Comparison of ENCODE assay signal across 11 mouse cellular contexts in the genomic region with DNA sequence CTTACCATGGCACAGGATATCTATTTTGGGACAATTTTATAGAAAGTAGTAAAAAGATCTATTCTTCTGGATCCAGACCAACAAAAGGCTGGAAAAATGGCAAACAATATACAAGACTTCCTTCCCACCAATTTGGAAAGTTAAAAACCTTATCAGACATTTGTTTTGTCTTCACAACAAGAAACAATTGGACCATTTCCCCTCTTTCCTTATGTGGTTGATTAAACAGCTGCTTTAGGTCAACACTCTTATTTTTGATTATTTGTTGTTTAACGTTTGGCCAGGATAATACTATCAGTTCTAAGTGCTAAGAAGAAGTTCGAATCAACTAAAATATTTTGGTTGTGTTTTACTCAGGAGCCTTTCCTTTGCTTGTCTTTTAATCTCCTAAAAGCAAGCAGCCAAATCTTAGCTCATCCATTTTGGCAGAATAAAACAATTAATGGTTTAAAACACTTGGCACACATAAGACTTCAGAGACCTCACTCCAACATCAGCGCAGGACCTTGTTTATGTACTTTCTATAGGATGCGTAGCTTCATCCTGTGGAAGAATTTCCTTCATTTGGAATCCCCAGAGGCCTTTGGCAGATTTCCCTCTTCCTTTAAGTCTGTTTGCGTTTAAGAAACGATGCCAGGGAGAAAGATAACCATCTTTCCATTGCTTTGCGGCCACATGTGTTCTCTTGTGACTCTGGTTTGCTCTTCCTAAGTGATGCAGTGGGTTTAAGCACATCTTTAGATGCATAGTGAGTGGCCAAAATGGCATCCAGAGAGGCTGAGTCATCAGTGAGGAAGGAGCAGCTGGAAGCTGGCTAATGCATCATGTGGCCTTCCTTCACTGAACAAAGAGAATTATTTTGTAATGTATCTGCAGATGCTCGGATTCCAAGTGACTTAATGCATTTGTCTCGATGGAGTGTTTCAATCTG.
A peak's percentile ranks its signal among the peaks of the same experiment; 100 is the strongest.
DNase-seq lines count a peak whose midpoint lies in the region; ATAC-seq and TF ChIP-seq lines count a peak whose summit lies in the region.
"Had no signal": no experiment of that assay in that cellular context is flagged by ENCODE, and none has a peak within 500 bp of the region (broad histone marks: within the 10 kb centered on the region; RNA-seq: fewer than 3 reads in every experiment).

No protein-coding gene starts in this region.

- no peak for TF ChIP-seq CTCF in lung, adult 2 months (IDR thresholded peaks at IDR 0.05; ENCODE audit: insufficient read depth, low read length)

- H3K4me2 ChIP-seq in neural tube, embryonic 13.5 days, result no peak overlapping the region
- H3K4me2 ChIP-seq: midbrain, embryonic 11.5 days had no signal

- intact Hi-C loops in left cerebral cortex, postnatal 10 days (cut with DNase I), result loop anchor here (10.0 kb wide), 1 partner anchor 261 kb away; a partner anchor contains a TSS

- H3K9me3 ChIP-seq in neural tube, embryonic 13.5 days, result no peaks in the 10 kb centered on the region
- H3K9me3 ChIP-seq: forebrain, embryonic 10.5 days had no signal

- no peaks in the 10 kb centered on the region for H3K27me3 ChIP-seq in neural tube, embryonic 13.5 days

- peaks cover 18% of the 10 kb centered on the region for H3K4me1 ChIP-seq in lung, adult 2 months (ENCODE audit: control insufficient read depth, insufficient read depth, low read length)
- no peaks in the 10 kb centered on the region for H3K4me1 ChIP-seq in neural tube, embryonic 13.5 days (replicated peaks)
- H3K4me1 ChIP-seq: forebrain, embryonic 10.5 days had no signal

- WGBS in lung, adult 2 months, result 30% methylated on average over 9 of the region's 9 CpGs
- 69% methylated on average over 9 of the region's 9 CpGs for WGBS in neural tube, embryonic 13.5 days

- no peak for ATAC-seq in neural tube, embryonic 13.5 days (ENCODE audit: low read depth)

- H3K27ac ChIP-seq in neural tube, embryonic 13.5 days (replicated peaks), result peak overlapping the region; percentile 50; the same call in 1 of the 2 replicates
- H3K27ac ChIP-seq: forebrain, embryonic 10.5 days had no signal

- H3K36me3 ChIP-seq in neural tube, embryonic 13.5 days, result no peaks in the 10 kb centered on the region
- H3K36me3 ChIP-seq: forebrain, embryonic 10.5 days had no signal

- peak; percentile 13 for DNase-seq in adrenal gland, postnatal 14 days
- DNase-seq in adrenal gland, postnatal 4 days (ENCODE audit: low spot score in 2 of 2), result no peak
- DNase-seq in lung, adult 18-20 months, result peak; percentile 15 to 22
- no peak for DNase-seq in lung, adult 2 months
- DNase-seq in heart, adult 9 months (ENCODE audit: low spot score in 2 of 2), result peak; percentile 47 to 58
- DNase-seq in left cerebral cortex, postnatal 10 days (ENCODE audit: extremely low spot score in 1 of 2, low spot score in 2 of 2), result no peak
- no peak for DNase-seq in cerebellum, postnatal 25 days
- DNase-seq: B cell, adult 2 months had no signal

- TF ChIP-seq POLR2A in lung, adult 2 months (IDR thresholded peaks at IDR 0.05; ENCODE audit: borderline replicate concordance, extremely low read depth, low read depth, low read length), result no peak

- H3K4me3 ChIP-seq in lung, adult 2 months (replicated peaks; ENCODE audit: extremely low read depth, low read depth, low read length), result no peak overlapping the region
- no peak overlapping the region for H3K4me3 ChIP-seq in neural tube, embryonic 13.5 days
- H3K4me3 ChIP-seq: forebrain, embryonic 10.5 days had no signal

- no peak overlapping the region for H3K9ac ChIP-seq in neural tube, embryonic 13.5 days

Comparison
In these comparisons a context has a peak if more than half of its experiments do, and no peak if none do; other contexts are left out.
1. DNase-seq: peak in adrenal gland, postnatal 14 days (single experiment), lung, adult 18-20 months (2 of 2) and heart, adult 9 months (2 of 2); none in adrenal gland, postnatal 4 days (0 of 2), lung, adult 2 months (single experiment), left cerebral cortex, postnatal 10 days (0 of 2) and cerebellum, postnatal 25 days (0 of 2).